Mouse (Mus musculus): ENCODE data around the gene Satb2. TPM values are rescaled to one million over a fixed set of nuclear protein-coding genes. Genes with fewer than 3 reads are reported as not detected.

The Satb2 gene
- polyA plus RNA-seq, 1 experiment, result not detected

DNA sequence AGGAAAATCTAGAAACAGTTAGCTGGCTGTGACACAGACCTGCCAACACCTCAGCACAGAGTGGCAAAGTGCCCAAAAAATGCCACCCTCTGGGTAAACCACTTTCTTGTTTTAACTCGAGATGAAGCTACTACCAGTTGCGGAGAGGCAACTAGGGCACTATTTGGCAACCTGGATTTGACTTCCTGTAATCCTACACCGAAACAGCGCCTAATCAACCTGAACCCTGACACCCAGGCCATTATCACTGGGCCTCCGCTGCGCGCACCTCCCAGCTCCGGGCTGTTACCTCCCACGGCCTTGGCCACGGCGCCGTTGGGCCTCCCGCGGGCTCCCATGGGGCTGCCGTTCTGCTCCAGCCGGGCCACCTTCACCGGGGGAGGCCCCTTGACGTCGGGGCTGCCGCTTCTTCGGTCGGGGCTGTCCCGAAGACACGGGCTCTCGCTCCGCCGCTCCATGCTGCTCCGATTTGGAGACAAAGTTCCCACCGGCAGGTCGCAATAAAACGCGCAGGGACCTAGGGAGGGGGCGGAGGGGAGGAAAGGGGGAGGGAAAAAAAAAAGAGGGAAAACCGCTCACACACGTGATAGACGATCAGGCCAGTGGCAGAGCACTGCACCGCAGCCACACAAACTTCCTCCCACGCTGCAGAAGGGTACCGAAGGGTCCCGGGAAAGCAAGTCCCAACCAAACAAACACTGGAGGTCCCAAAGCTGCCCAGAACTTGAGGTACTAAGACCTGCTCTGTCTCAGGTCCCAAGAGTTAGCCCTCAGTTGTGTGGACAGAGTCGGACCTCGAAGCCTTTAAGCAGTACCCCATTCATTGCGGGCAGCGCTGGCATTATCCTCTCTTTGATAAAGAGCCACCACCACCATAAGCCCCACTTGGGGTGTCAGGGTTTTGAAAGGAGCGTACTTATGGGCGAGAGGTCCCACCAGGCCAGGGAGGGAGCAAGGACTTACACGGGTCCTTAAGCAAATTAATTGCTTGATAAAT is 8.8 kb downstream of the Satb2 start:
- Histone ChIP-seq H3K36me3 (ENCODE audit: control insufficient read depth) (no peaks in the 10 kb centered on the region), H3K9me3 (ENCODE audit: control insufficient read depth, low read length) (no peaks in the 10 kb centered on the region), H3K4me3 (replicated peaks) (no peak overlapping the region), H3K4me1 (ENCODE audit: control insufficient read depth) (peaks cover 1% of the 10 kb centered on the region; the same call in 1 of the 2 replicates), H3K27me3 (ENCODE audit: control insufficient read depth) (peaks cover 69% of the 10 kb centered on the region)
- TF ChIP-seq GATA1 (IDR thresholded peaks at IDR 0.05; ENCODE audit: low read length) (no peak), TAL1 (IDR thresholded peaks at IDR 0.05; ENCODE audit: low read length) (no peak)

DNA sequence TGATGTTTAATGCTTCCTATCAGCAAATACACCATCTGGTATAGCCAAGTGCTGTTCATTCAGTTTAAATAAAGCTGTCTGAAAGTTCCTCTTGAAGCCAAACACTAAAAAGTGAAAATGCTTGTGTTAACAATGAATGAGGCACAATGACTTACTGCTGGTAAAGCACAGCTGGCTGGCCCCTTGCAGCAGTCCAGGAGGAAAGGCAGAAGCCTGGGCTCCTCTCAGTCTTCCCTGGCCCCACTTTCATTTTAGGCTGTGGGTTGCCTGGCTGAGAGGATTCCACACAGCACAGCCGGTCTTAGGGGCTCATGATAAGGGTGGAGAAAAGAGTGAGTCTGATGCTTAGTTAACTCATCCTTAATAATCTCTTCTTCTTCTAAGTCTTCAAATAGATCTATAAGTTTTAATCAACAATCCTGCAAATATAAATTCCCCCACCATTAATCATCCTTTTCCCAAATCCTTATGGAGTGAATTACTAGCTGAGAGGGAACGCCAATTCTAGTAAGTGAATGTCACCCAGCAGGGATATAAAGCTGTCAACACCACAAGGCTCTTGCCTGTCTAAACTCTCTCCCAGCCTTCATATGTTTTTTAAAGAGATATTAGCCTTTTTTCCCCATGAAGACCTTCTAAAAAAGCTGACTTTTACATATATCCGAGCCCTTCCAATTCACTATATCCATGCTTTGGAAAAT is 12.4 kb downstream of the Satb2 start:
- Histone ChIP-seq H3K36me3 (ENCODE audit: control insufficient read depth) (no peaks in the 10 kb centered on the region), H3K4me1 (ENCODE audit: control insufficient read depth) (no peaks in the 10 kb centered on the region), H3K27me3 (ENCODE audit: control insufficient read depth) (peaks cover 33% of the 10 kb centered on the region), H3K9me3 (ENCODE audit: control insufficient read depth, low read length) (no peaks in the 10 kb centered on the region), H3K4me3 (replicated peaks) (no peak overlapping the region)
- TF ChIP-seq TAL1 (IDR thresholded peaks at IDR 0.05; ENCODE audit: low read length) (no peak), GATA1 (IDR thresholded peaks at IDR 0.05; ENCODE audit: low read length) (no peak)

DNA sequence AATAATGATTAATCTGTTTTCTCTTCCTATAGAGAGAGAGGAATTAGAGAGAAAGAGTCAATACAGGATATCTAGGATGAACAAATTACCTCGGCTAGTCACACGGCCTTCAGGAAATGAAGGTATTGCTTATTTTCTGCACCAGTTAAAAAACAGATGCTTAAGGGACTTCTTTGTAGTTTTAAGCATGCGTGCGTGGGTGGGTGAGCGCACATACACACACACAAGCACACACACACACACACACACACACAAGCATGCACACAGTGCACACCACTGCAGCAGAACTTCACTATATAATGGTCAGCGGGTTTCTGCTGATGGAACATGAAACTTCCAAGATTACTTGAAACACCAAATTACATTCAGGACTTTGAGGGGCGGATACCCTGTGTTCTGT is 14.0 kb downstream of the Satb2 start:
- Histone ChIP-seq H3K27me3 (ENCODE audit: control insufficient read depth) (peaks cover 17% of the 10 kb centered on the region), H3K36me3 (ENCODE audit: control insufficient read depth) (no peaks in the 10 kb centered on the region), H3K4me3 (replicated peaks) (no peak overlapping the region), H3K4me1 (ENCODE audit: control insufficient read depth) (no peaks in the 10 kb centered on the region), H3K9me3 (ENCODE audit: control insufficient read depth, low read length) (no peaks in the 10 kb centered on the region)
- no peak for TF ChIP-seq TAL1 (IDR thresholded peaks at IDR 0.05; ENCODE audit: low read length)
- no peak for TF ChIP-seq GATA1 (IDR thresholded peaks at IDR 0.05; ENCODE audit: low read length)

DNA sequence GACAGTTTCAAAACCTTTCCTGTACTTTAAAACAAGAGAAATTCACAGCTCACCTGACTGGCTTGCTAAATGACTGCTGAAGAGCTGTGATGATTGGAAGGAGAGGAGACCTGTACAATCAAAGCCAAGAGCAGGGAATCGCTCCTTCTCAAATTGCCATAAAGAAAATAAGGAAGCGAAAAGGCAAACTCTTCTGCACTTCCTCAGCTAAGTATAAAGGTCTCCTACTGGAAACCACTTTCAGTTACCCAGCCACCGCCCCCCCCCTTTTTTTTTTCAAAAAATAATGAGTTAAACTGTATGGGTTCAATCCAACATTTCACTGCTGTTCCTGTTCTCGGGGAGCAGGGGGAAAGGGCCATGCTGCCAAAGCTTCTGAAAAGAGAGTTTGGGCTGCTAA is 15.2 kb downstream of the Satb2 start:
- no peak for TF ChIP-seq TAL1 (IDR thresholded peaks at IDR 0.05; ENCODE audit: low read length)
- TF ChIP-seq GATA1 (IDR thresholded peaks at IDR 0.05; ENCODE audit: low read length), result no peak
- Histone ChIP-seq H3K36me3 (ENCODE audit: control insufficient read depth) (no peaks in the 10 kb centered on the region), H3K4me3 (replicated peaks) (no peak overlapping the region), H3K9me3 (ENCODE audit: control insufficient read depth, low read length) (no peaks in the 10 kb centered on the region), H3K4me1 (ENCODE audit: control insufficient read depth) (no peaks in the 10 kb centered on the region), H3K27me3 (ENCODE audit: control insufficient read depth) (peaks cover 6% of the 10 kb centered on the region)

DNA sequence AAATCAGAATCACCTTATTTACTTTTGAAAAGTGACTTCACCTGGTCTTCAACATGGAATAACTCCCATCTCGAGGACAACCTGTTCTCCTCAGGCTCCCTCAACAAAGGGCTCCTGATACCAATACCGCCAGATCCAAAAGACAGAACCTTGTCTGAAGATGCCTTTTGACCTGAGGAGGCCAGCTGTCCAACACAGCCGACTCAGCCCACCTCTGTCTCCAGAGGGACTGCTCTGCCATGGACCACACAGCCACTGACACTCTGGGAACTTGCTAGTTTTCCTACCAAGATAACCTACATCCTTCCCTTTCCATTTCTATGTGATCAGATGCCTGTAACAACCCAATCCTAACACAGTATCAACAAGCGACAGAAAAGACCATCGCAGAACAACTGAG is 19.5 kb downstream of the Satb2 start:
- Histone ChIP-seq H3K4me1 (ENCODE audit: control insufficient read depth) (no peaks in the 10 kb centered on the region), H3K9me3 (ENCODE audit: control insufficient read depth, low read length) (no peaks in the 10 kb centered on the region), H3K4me3 (replicated peaks) (no peak overlapping the region), H3K27me3 (ENCODE audit: control insufficient read depth) (no peaks in the 10 kb centered on the region), H3K36me3 (ENCODE audit: control insufficient read depth) (no peaks in the 10 kb centered on the region)
- no peak for TF ChIP-seq GATA1 (IDR thresholded peaks at IDR 0.05; ENCODE audit: low read length)
- no peak for TF ChIP-seq TAL1 (IDR thresholded peaks at IDR 0.05; ENCODE audit: low read length)

DNA sequence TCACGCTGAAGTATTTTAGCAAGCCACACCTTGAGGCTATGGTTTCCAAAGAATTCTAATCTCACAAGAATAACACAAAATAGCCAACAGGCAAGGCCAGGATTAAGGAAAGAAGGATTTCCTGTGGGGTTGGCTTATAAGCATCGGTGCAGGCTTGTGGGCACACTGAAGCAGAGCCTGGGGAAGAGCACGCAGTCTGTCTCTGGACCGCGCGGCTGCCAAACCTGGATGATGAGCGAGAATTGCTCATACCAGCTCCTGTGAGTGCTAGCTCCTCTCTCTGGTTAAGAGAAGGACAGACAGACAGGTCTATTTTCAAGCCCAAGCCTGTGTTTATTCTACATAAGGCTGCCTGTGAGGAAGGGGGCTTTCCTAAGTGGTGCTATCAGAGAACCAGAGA is 20.5 kb downstream of the Satb2 start:
- TF ChIP-seq TAL1 (IDR thresholded peaks at IDR 0.05; ENCODE audit: low read length) (no peak), GATA1 (IDR thresholded peaks at IDR 0.05; ENCODE audit: low read length) (no peak)
- H3K36me3 ChIP-seq (ENCODE audit: control insufficient read depth), result no peaks in the 10 kb centered on the region
- H3K9me3 ChIP-seq (ENCODE audit: control insufficient read depth, low read length), result no peaks in the 10 kb centered on the region
- H3K4me1 ChIP-seq (ENCODE audit: control insufficient read depth), result no peaks in the 10 kb centered on the region
- no peaks in the 10 kb centered on the region for H3K27me3 ChIP-seq (ENCODE audit: control insufficient read depth)
- no peak overlapping the region for H3K4me3 ChIP-seq (replicated peaks)

DNA sequence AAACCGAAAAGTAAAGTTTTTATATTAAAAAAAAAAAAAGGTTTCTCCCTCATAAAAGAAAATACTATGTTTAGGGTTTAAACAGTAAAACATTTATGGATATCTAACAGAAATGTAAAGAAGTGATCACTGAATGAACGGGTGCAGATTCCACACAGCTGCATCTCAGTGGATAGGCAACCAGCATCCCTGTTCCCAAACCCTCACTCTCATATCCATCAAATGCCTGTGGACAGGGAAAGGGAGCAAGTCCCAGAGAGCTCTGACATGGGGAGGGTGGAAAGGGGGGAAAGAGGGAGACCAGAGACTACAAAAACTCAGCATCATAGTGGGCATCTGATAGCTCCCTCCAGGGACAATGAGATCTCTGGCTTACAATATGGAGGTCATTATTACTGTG is 21.6 kb downstream of the Satb2 start:
- no peak for TF ChIP-seq GATA1 (IDR thresholded peaks at IDR 0.05; ENCODE audit: low read length)
- no peak for TF ChIP-seq TAL1 (IDR thresholded peaks at IDR 0.05; ENCODE audit: low read length)
- Histone ChIP-seq H3K36me3 (ENCODE audit: control insufficient read depth) (no peaks in the 10 kb centered on the region), H3K27me3 (ENCODE audit: control insufficient read depth) (no peaks in the 10 kb centered on the region), H3K4me1 (ENCODE audit: control insufficient read depth) (no peaks in the 10 kb centered on the region), H3K4me3 (replicated peaks) (no peak overlapping the region), H3K9me3 (ENCODE audit: control insufficient read depth, low read length) (no peaks in the 10 kb centered on the region)

DNA sequence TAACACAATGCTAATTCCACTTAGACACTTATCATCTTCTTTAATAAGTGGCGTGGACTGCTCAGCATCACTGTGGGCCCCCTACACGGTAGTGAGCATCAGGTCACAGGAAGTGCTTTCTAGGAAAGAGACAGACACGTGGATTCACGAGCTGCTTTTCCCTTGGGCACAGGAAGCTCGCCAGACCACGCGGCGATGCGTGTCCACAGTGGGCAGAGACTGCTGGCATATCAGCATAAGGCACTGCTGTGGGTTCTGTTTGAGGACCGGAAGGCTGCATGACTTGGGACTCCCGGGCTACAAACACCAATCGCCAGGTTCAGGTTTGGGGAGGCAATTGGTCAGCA is 22.7 kb downstream of the Satb2 start:
- Histone ChIP-seq H3K4me3 (replicated peaks) (no peak overlapping the region), H3K9me3 (ENCODE audit: control insufficient read depth, low read length) (no peaks in the 10 kb centered on the region), H3K4me1 (ENCODE audit: control insufficient read depth) (no peaks in the 10 kb centered on the region), H3K27me3 (ENCODE audit: control insufficient read depth) (no peaks in the 10 kb centered on the region), H3K36me3 (ENCODE audit: control insufficient read depth) (no peaks in the 10 kb centered on the region)
- TF ChIP-seq TAL1 (IDR thresholded peaks at IDR 0.05; ENCODE audit: low read length) (no peak), GATA1 (IDR thresholded peaks at IDR 0.05; ENCODE audit: low read length) (no peak)

DNA sequence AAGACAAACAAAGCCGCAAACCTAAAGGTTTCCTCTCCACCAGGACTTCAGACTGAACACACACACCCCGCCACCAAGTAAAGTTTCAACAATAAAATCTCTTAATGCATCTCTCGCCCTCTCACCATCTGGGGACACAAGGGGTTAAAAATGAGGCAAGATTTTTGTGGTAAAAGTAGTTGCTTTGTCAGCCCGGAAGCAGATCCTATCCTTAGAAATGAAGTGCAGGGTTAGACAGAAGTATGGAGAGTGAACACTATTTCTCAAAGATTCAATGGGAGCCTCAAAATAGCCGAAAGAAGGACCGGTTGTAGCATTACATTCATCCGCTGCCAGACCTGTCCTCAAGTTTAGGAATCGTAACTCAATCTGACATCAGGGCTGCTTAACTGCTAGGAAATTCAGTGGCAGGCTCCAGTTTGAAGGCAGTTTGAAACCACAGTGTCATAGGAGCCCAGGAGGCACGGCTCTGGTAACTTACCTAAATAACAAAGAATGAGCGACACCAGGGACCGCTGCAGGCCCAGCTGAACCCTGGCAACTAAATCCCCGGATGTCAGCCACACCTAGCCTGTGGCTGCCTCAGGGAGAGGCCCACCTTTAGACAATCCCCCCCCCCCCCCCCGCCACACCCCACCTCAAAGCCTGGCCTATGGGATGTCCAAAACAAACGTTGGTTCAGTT is 23.3 kb downstream of the Satb2 start:
- no peak for TF ChIP-seq TAL1 (IDR thresholded peaks at IDR 0.05; ENCODE audit: low read length)
- H3K9me3 ChIP-seq (ENCODE audit: control insufficient read depth, low read length), result no peaks in the 10 kb centered on the region
- no peaks in the 10 kb centered on the region for H3K4me1 ChIP-seq (ENCODE audit: control insufficient read depth)
- H3K36me3 ChIP-seq (ENCODE audit: control insufficient read depth), result no peaks in the 10 kb centered on the region
- no peak overlapping the region for H3K4me3 ChIP-seq (replicated peaks)
- H3K27me3 ChIP-seq (ENCODE audit: control insufficient read depth), result no peaks in the 10 kb centered on the region

All from erythroblast, embryonic 14.5 days (primary cell).